Mouse (Mus musculus) liver, embryonic 18 days (tissue): Measurements from ENCODE around the gene Atp5g2. TPM values are rescaled to one million over a fixed set of nuclear protein-coding genes. Genes with fewer than 3 reads are reported as not detected.

Experiments
- polyA plus RNA-seq: library from polyadenylated mRNA; depleted of rRNA; stranded (reverse); fragments of >200 nt; gene quantifications from 2 replicates; pipeline ENCODE4 v1.2.3, GENCODE M21; 2012; rRNA removed

Atp5g2 gene
- 268 and 312 TPM in 2 replicates for polyA plus RNA-seq

GRCm38 (mm10) chr15:102672215-102673071 is at the start of gene Atp5g2:
Gene Atp5g2, minus strand, starts transcription at chr15:102672352.

GRCm38 (mm10) chr15:102624970-102625686 is 47.0 kb downstream of the Atp5g2 start, which contains the start of the genes Gm28047 and Atf7:
Gene Gm28047, minus strand, starts transcription at chr15:102625067.
Gene Atf7, minus strand, starts transcription at chr15:102625464.

Other genes with a start within 250 kb of the Atp5g2 start
- gene Amhr2, start 227.0 kb downstream of the Atp5g2 start, polyA plus RNA-seq: 0.02 and 0.06 TPM in 2 replicates
- 81.6 and 90.5 TPM in 2 replicates for gene Prr13, start 213.3 kb downstream of the Atp5g2 start, polyA plus RNA-seq
- 168 and 201 TPM in 2 replicates for gene Pcbp2, start 201.8 kb downstream of the Atp5g2 start, polyA plus RNA-seq
- not detected in 2 replicates for gene Gm10337, start 168.6 kb downstream of the Atp5g2 start, polyA plus RNA-seq
- 1.1 and 1.5 TPM in 2 replicates for gene Map3k12, start 155.3 kb downstream of the Atp5g2 start, polyA plus RNA-seq
- gene Tarbp2, start 154.2 kb downstream of the Atp5g2 start, polyA plus RNA-seq: 32.8 and 33.5 TPM in 2 replicates
- gene Npff, start 147.4 kb downstream of the Atp5g2 start, polyA plus RNA-seq: 0.95 and 1.7 TPM in 2 replicates
- gene Gm28047, start 47.3 kb downstream of the Atp5g2 start, polyA plus RNA-seq: 0.02 TPM in 1 of 2 replicates, not detected in the other
- 13.2 and 18.9 TPM in 2 replicates for gene Atf7, start 46.9 kb downstream of the Atp5g2 start, polyA plus RNA-seq
- 10.2 and 12.0 TPM in 2 replicates for gene Calcoco1, start 49.8 kb upstream of the Atp5g2 start, polyA plus RNA-seq
- gene Hoxc13, start 248.8 kb upstream of the Atp5g2 start, polyA plus RNA-seq: not detected in 2 replicates